Mouse (Mus musculus): ENCODE measurements around the gene Nptx2. TPM values are rescaled to one million over a fixed set of nuclear protein-coding genes. Genes with fewer than 3 reads are reported as not detected.

Nptx2 gene
- polyA plus RNA-seq, 1 experiment from 2014 or later = 1.9 TPM

GRCm38 (mm10) chr5:144520096-144520495 is 25.6 kb upstream of the Nptx2 start:
- no peak overlapping the region for H3K9ac ChIP-seq (ENCODE audit: low read length)
- no peak overlapping the region for H3K4me3 ChIP-seq (replicated peaks; ENCODE audit: low read length)
- WGBS = 27% methylated on average over 3 of the region's 3 CpGs
- H3K27ac ChIP-seq (ENCODE audit: low read length) = no peak overlapping the region
- H3K36me3 ChIP-seq (ENCODE audit: control insufficient read depth, insufficient read depth, low read length) = no peaks in the 10 kb centered on the region
- no peak overlapping the region for H3K4me2 ChIP-seq (ENCODE audit: low read depth, low read length)
- ATAC-seq (ENCODE audit: insufficient read depth, low FRiP score) = no peak
- no peaks in the 10 kb centered on the region for H3K4me1 ChIP-seq (ENCODE audit: control insufficient read depth, insufficient read depth, low read length)
- H3K9me3 ChIP-seq (replicated peaks; ENCODE audit: control insufficient read depth, low read length) = no peaks in the 10 kb centered on the region
- H3K27me3 ChIP-seq (ENCODE audit: control insufficient read depth, insufficient read depth, low read length) = no peaks in the 10 kb centered on the region

GRCm38 (mm10) chr5:144524774-144525173 is 20.9 kb upstream of the Nptx2 start:
- Histone ChIP-seq H3K9ac (ENCODE audit: low read length) (no peak overlapping the region), H3K9me3 (replicated peaks; ENCODE audit: control insufficient read depth, low read length) (no peaks in the 10 kb centered on the region), H3K27me3 (ENCODE audit: control insufficient read depth, insufficient read depth, low read length) (no peaks in the 10 kb centered on the region), H3K27ac (ENCODE audit: low read length) (no peak overlapping the region), H3K4me1 (ENCODE audit: control insufficient read depth, insufficient read depth, low read length) (no peaks in the 10 kb centered on the region), H3K4me2 (ENCODE audit: low read depth, low read length) (no peak overlapping the region), H3K36me3 (ENCODE audit: control insufficient read depth, insufficient read depth, low read length) (no peaks in the 10 kb centered on the region), H3K4me3 (replicated peaks; ENCODE audit: low read length) (no peak overlapping the region)
- ATAC-seq (ENCODE audit: insufficient read depth, low FRiP score) = no peak
- 63% methylated on average over 10 of the region's 10 CpGs for WGBS

GRCm38 (mm10) chr5:144529123-144529522 is 16.6 kb upstream of the Nptx2 start:
- no peaks in the 10 kb centered on the region for H3K9me3 ChIP-seq (replicated peaks; ENCODE audit: control insufficient read depth, low read length)
- WGBS = 95% methylated on average over 11 of the region's 11 CpGs
- H3K4me1 ChIP-seq (ENCODE audit: control insufficient read depth, insufficient read depth, low read length) = no peaks in the 10 kb centered on the region
- H3K4me2 ChIP-seq (ENCODE audit: low read depth, low read length) = no peak overlapping the region
- H3K4me3 ChIP-seq (replicated peaks; ENCODE audit: low read length) = no peak overlapping the region
- H3K27ac ChIP-seq (ENCODE audit: low read length) = no peak overlapping the region
- H3K9ac ChIP-seq (ENCODE audit: low read length) = no peak overlapping the region
- no peaks in the 10 kb centered on the region for H3K36me3 ChIP-seq (ENCODE audit: control insufficient read depth, insufficient read depth, low read length)
- no peaks in the 10 kb centered on the region for H3K27me3 ChIP-seq (ENCODE audit: control insufficient read depth, insufficient read depth, low read length)
- no peak for ATAC-seq (ENCODE audit: insufficient read depth, low FRiP score)

GRCm38 (mm10) chr5:144542711-144543308 is 2.9 kb upstream of the Nptx2 start:
- Histone ChIP-seq H3K27me3 (ENCODE audit: control insufficient read depth, insufficient read depth, low read length) (peaks cover 13% of the 10 kb centered on the region), H3K4me2 (ENCODE audit: low read depth, low read length) (no peak overlapping the region), H3K36me3 (ENCODE audit: control insufficient read depth, insufficient read depth, low read length) (no peaks in the 10 kb centered on the region), H3K4me1 (ENCODE audit: control insufficient read depth, insufficient read depth, low read length) (peaks cover 4% of the 10 kb centered on the region; the same call in 1 of the 2 replicates), H3K9me3 (replicated peaks; ENCODE audit: control insufficient read depth, low read length) (no peaks in the 10 kb centered on the region), H3K4me3 (replicated peaks; ENCODE audit: low read length) (no peak overlapping the region), H3K27ac (ENCODE audit: low read length) (no peak overlapping the region), H3K9ac (ENCODE audit: low read length) (no peak overlapping the region)
- ATAC-seq (ENCODE audit: insufficient read depth, low FRiP score) = no peak
- WGBS = 19% methylated on average over 12 of the region's 12 CpGs

- H3K27me3 ChIP-seq (ENCODE audit: control insufficient read depth, insufficient read depth, low read length) = peaks cover 23% of the 10 kb centered on the region
- no peak for ATAC-seq (ENCODE audit: insufficient read depth, low FRiP score)
- H3K9ac ChIP-seq (ENCODE audit: low read length) = peak overlapping the region; percentile 46; the same call in 1 of the 2 replicates
- H3K4me3 ChIP-seq (replicated peaks; ENCODE audit: low read length) = peak overlapping the region; percentile 44
- no peaks in the 10 kb centered on the region for H3K9me3 ChIP-seq (replicated peaks; ENCODE audit: control insufficient read depth, low read length)
- H3K36me3 ChIP-seq (ENCODE audit: control insufficient read depth, insufficient read depth, low read length) = no peaks in the 10 kb centered on the region
- H3K4me2 ChIP-seq (ENCODE audit: low read depth, low read length) = peak overlapping the region; percentile 68
- no peak overlapping the region for H3K27ac ChIP-seq (ENCODE audit: low read length)
- WGBS = 4% methylated on average over 34 of the region's 34 CpGs
- peaks cover 4% of the 10 kb centered on the region; the same call in 1 of the 2 replicates for H3K4me1 ChIP-seq (ENCODE audit: control insufficient read depth, insufficient read depth, low read length)
These were observed 807 bp downstream of the Nptx2 start for GRCm38 (mm10) chr5:144546423-144546995.

DNA sequence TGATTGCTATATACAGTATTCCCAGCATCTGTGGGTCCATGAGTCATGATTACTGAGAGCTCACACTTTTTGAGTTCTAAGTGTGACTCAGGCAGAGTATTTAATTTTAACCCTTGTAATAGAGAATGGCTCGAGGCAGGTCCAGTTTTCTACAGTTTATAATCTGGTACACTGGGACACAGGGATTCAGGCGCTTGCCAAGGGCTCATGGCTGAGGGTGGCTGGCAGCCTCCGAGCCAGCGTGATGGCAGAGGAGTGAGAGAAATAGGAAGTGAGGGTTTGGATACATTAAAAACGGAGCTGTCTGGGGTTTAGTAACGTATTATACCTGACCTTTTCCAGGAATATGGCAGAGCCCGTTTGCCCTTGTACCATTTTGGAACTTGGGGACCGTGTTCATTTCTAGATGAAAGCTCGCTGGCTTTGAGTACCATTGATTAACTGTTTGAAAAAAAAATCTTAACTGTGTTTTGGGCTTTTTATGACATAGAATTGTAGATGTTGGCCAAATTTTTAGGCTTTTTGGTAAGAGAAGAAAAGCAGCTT is 1.7 kb downstream of the Nptx2 start:
- H3K27me3 ChIP-seq (ENCODE audit: control insufficient read depth, insufficient read depth, low read length) = peaks cover 23% of the 10 kb centered on the region
- H3K4me3 ChIP-seq (replicated peaks; ENCODE audit: low read length) = peak overlapping the region; percentile 23; the same call in 1 of the 2 replicates
- WGBS = 21% methylated on average over 9 of the region's 9 CpGs

DNA sequence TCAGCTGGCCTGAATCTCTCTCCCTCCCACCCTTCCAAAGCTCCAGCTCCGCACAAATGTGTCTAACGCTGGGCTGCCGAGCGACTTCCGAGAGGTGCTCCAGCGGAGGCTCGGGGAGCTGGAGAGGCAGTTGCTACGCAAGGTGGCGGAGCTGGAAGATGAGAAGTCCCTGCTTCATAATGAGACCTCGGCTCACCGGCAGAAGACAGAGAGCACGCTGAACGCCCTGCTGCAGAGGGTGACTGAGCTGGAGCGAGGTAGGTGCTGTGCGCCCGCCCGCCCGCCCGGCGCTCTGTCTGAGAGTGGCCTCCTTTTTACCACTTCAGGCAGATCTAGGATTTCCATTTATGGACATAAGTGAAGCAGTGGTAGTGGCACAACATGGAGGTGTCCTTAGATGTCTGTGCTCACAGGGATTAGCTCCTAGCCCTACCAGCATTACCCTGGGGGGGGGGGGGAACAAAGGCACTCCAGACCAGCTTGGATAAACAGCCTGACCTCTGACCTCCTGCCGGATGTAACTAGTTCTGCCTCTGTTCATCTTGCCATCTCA is 2.5 kb downstream of the Nptx2 start:
- H3K36me3 ChIP-seq (ENCODE audit: control insufficient read depth, insufficient read depth, low read length) = no peaks in the 10 kb centered on the region
- peaks cover 4% of the 10 kb centered on the region; the same call in 1 of the 2 replicates for H3K4me1 ChIP-seq (ENCODE audit: control insufficient read depth, insufficient read depth, low read length)
- H3K27ac ChIP-seq (ENCODE audit: low read length) = no peak overlapping the region
- peak overlapping the region; percentile 23 for H3K4me3 ChIP-seq (replicated peaks; ENCODE audit: low read length)
- 6% methylated on average over 21 of the region's 21 CpGs for WGBS
- H3K9ac ChIP-seq (ENCODE audit: low read length) = peak overlapping the region; percentile 41
- H3K27me3 ChIP-seq (ENCODE audit: control insufficient read depth, insufficient read depth, low read length) = peaks cover 23% of the 10 kb centered on the region
- H3K9me3 ChIP-seq (replicated peaks; ENCODE audit: control insufficient read depth, low read length) = no peaks in the 10 kb centered on the region
- H3K4me2 ChIP-seq (ENCODE audit: low read depth, low read length) = peak overlapping the region; percentile 47
- peak; percentile 23; the same call in 1 of the 2 replicates for ATAC-seq (ENCODE audit: insufficient read depth, low FRiP score)

More for the DNA sequence above, 1.7 kb downstream of the Nptx2 start:
- H3K9ac ChIP-seq (ENCODE audit: low read length) = no peak overlapping the region
- peak overlapping the region; percentile 47 for H3K4me2 ChIP-seq (ENCODE audit: low read depth, low read length)
- no peak for ATAC-seq (ENCODE audit: insufficient read depth, low FRiP score)
- no peak overlapping the region for H3K27ac ChIP-seq (ENCODE audit: low read length)
- H3K4me1 ChIP-seq (ENCODE audit: control insufficient read depth, insufficient read depth, low read length) = peaks cover 4% of the 10 kb centered on the region; the same call in 1 of the 2 replicates
- H3K36me3 ChIP-seq (ENCODE audit: control insufficient read depth, insufficient read depth, low read length) = no peaks in the 10 kb centered on the region
- no peaks in the 10 kb centered on the region for H3K9me3 ChIP-seq (replicated peaks; ENCODE audit: control insufficient read depth, low read length)

- 73% methylated on average over 9 of the region's 9 CpGs for WGBS
- H3K9ac ChIP-seq (ENCODE audit: low read length) = no peak overlapping the region
- peaks cover 23% of the 10 kb centered on the region for H3K27me3 ChIP-seq (ENCODE audit: control insufficient read depth, insufficient read depth, low read length)
- ATAC-seq (ENCODE audit: insufficient read depth, low FRiP score) = no peak
- no peak overlapping the region for H3K4me3 ChIP-seq (replicated peaks; ENCODE audit: low read length)
- H3K9me3 ChIP-seq (replicated peaks; ENCODE audit: control insufficient read depth, low read length) = no peaks in the 10 kb centered on the region
- H3K4me2 ChIP-seq (ENCODE audit: low read depth, low read length) = no peak overlapping the region
- H3K36me3 ChIP-seq (ENCODE audit: control insufficient read depth, insufficient read depth, low read length) = no peaks in the 10 kb centered on the region
- no peak overlapping the region for H3K27ac ChIP-seq (ENCODE audit: low read length)
- peaks cover 4% of the 10 kb centered on the region; the same call in 1 of the 2 replicates for H3K4me1 ChIP-seq (ENCODE audit: control insufficient read depth, insufficient read depth, low read length)
These were observed 4.3 kb downstream of the Nptx2 start for GRCm38 (mm10) chr5:144550003-144550402.

- H3K36me3 ChIP-seq (ENCODE audit: control insufficient read depth, insufficient read depth, low read length) = no peaks in the 10 kb centered on the region
- WGBS = 60% methylated on average over 5 of the region's 5 CpGs
- ATAC-seq (ENCODE audit: insufficient read depth, low FRiP score) = no peak
- no peak overlapping the region for H3K27ac ChIP-seq (ENCODE audit: low read length)
- H3K4me1 ChIP-seq (ENCODE audit: control insufficient read depth, insufficient read depth, low read length) = no peaks in the 10 kb centered on the region; the same call in 1 of the 2 replicates
- H3K4me3 ChIP-seq (replicated peaks; ENCODE audit: low read length) = no peak overlapping the region
- H3K4me2 ChIP-seq (ENCODE audit: low read depth, low read length) = no peak overlapping the region
- H3K9me3 ChIP-seq (replicated peaks; ENCODE audit: control insufficient read depth, low read length) = no peaks in the 10 kb centered on the region
- H3K27me3 ChIP-seq (ENCODE audit: control insufficient read depth, insufficient read depth, low read length) = peaks cover 23% of the 10 kb centered on the region
- H3K9ac ChIP-seq (ENCODE audit: low read length) = no peak overlapping the region
These were observed 5.0 kb downstream of the Nptx2 start for GRCm38 (mm10) chr5:144550622-144551137.

Data from stomach, embryonic 16.5 days (tissue).